Mouse (Mus musculus): ENCODE data around the gene Rgs14. TPM values are rescaled to one million over a fixed set of nuclear protein-coding genes. Genes with fewer than 3 reads are reported as not detected.

The Rgs14 gene
- polyA plus RNA-seq, 1 experiment from 2014 or later = 0.58 TPM

DNA sequence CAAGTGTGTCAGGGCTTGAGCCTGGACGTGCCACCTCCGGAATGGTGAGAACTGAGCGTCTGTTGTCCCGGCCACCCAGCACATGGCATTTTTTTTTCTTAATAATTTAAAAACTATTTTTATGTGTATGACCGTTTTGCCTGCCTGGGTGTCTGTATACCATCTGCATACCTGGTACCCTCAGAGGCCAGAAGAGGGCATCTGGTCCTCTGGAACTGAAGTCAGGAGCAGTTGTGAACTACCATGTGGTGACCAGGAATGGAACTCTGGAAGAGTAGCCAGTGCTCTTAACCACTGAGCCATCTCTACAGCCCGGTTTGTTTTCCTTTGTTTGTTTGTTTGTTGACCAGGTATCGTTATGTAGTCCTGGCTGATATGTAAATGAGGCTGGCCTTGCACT, 1.1 kb upstream of the Rgs14 start:
- H3K4me3 ChIP-seq = no peak overlapping the region
- WGBS = 83% methylated on average over 7 of the region's 7 CpGs
- peaks cover 9% of the 10 kb centered on the region for H3K27me3 ChIP-seq (ENCODE audit: poor library complexity, severe bottlenecking)
- H3K36me3 ChIP-seq (replicated peaks) = no peaks in the 10 kb centered on the region
- no peaks in the 10 kb centered on the region for H3K4me1 ChIP-seq
- no peak for DNase-seq (ENCODE audit: extremely low spot score, low spot score)
- no peak overlapping the region for H3K27ac ChIP-seq
- H3K9me3 ChIP-seq = no peaks in the 10 kb centered on the region

DNA sequence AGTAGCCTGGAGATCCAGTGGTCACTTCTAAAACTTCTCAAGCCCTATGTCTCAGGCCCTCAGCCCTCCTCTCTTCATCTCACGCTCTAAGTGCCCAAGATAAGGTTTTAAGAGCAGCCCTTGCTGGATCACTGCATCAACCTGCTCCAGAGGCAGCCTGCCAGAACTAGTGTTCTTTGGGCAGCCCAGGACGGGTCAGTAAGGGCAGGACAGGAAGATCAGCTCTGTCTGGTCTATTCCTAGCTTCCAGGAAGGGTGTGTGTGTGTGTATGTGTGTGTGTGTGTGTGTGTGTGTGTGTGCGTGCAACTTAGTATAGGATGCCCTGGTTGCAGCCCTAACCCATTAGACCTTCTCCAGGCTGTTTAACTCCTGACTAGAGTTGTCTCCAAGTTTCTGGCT, 702 bp downstream of the Rgs14 start:
- no peaks in the 10 kb centered on the region for H3K36me3 ChIP-seq (replicated peaks)
- no peak overlapping the region for H3K4me3 ChIP-seq
- no peak for DNase-seq (ENCODE audit: extremely low spot score, low spot score)
- 67% methylated on average over 3 of the region's 3 CpGs for WGBS
- H3K27me3 ChIP-seq (ENCODE audit: poor library complexity, severe bottlenecking) = peaks cover 25% of the 10 kb centered on the region
- no peaks in the 10 kb centered on the region for H3K4me1 ChIP-seq
- no peak overlapping the region for H3K27ac ChIP-seq
- no peaks in the 10 kb centered on the region for H3K9me3 ChIP-seq

DNA sequence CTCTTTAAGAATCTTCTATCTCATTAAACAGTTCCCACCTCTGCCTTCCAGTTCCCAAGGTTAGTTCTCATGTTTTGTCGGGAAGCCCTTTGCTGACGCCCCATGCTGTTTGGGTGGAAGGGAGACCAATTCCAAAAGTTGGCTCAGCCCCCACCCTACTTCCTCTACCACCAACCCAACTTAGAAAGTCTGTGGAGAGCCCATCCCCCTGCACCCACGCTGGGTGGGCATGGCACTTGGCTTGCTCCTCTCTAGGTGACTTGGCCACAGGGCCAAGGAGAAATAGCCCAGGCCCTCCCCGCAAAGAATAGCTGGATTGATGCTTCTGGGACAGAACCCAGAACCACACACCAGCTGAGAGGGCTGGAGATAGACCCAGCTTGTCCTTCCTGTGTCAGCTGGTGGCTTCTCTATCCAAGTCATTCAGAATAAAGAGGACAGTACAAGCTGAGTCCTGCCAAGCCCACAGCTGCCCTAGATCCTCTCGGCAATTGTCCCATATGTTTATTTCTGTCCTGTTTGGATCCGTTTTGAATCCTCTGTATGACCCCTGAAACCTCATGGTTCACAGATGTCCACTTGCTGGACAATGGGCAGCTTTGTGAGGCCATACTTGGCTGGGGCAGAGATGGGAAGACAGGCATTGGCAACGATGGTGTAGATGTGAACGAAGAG, 1.6 kb downstream of the Rgs14 start:
- Histone ChIP-seq H3K4me3 (no peak overlapping the region), H3K27ac (no peak overlapping the region), H3K27me3 (ENCODE audit: poor library complexity, severe bottlenecking) (peaks cover 34% of the 10 kb centered on the region), H3K9me3 (no peaks in the 10 kb centered on the region), H3K4me1 (no peaks in the 10 kb centered on the region), H3K36me3 (replicated peaks) (no peaks in the 10 kb centered on the region)
- DNase-seq (ENCODE audit: extremely low spot score, low spot score) = no peak
- WGBS = 72% methylated on average over 8 of the region's 8 CpGs

DNA sequence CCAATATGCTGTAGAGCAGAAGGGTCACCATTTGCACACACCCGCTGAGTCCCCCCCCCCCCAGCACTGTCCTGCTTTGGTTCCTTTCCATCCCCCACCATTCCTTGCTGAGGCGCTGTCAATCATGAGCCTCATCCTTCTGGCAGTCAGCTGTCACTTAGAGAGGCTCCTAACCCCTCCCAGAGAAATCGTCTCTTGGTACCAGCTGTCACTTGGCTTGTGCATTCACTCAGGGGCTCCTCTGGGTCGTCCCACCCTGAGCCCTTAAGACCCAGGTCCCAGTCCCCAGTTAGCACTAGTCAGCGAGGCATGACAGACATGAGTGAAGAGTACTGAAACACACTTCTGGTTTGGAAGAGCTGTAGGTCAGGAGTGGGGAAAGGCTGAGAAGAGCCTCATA, 2.2 kb downstream of the Rgs14 start:
- no peaks in the 10 kb centered on the region for H3K36me3 ChIP-seq (replicated peaks)
- peaks cover 38% of the 10 kb centered on the region for H3K27me3 ChIP-seq (ENCODE audit: poor library complexity, severe bottlenecking)

DNA sequence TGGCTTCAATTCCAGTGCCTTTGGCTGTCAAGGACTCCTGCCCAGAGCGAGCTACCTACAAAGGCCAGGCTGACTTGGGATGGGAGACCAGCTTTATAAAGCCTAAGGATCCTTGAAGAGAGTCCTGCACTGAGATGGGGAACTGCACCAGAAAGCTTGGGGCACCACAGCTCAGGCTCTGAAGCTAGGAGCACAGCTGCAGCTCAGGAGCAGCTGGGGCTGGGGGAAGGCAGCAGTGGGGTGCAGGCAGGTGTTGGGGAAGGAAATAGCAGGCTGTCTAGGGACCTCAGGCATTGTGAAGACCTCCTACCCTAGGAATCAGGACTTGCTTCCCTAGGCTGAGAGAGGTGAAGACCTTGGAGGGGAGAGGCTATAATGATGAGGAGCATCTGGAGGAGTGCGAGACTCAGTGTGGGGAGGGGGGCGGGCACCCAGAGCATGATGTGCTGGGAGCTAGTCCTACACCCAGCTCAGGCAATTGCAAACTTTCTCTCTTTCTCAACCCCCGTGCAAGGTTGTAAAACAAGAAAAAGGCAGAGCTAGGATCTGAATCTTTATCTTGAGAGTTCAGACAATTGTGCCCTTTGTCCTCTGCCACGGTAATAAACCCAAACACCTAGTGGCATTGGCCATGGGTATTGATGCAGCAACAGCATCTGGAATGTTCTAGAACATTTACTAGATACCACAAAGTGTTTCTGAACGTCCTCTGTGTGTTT, 4.8 kb downstream of the Rgs14 start:
- no peaks in the 10 kb centered on the region for H3K36me3 ChIP-seq (replicated peaks)
- H3K4me1 ChIP-seq = peaks cover 7% of the 10 kb centered on the region
- no peaks in the 10 kb centered on the region for H3K9me3 ChIP-seq
- H3K27me3 ChIP-seq (ENCODE audit: poor library complexity, severe bottlenecking) = peaks cover 62% of the 10 kb centered on the region
- WGBS = 80% methylated on average over 6 of the region's 6 CpGs
- no peak overlapping the region for H3K4me3 ChIP-seq
- H3K27ac ChIP-seq = no peak overlapping the region
- no peak for DNase-seq (ENCODE audit: extremely low spot score, low spot score)

More for the DNA sequence above, 2.2 kb downstream of the Rgs14 start:
- 67% methylated on average over 5 of the region's 5 CpGs for WGBS
- no peaks in the 10 kb centered on the region for H3K4me1 ChIP-seq
- no peak overlapping the region for H3K27ac ChIP-seq
- no peaks in the 10 kb centered on the region for H3K9me3 ChIP-seq
- no peak overlapping the region for H3K4me3 ChIP-seq
- DNase-seq (ENCODE audit: extremely low spot score, low spot score) = no peak

DNA sequence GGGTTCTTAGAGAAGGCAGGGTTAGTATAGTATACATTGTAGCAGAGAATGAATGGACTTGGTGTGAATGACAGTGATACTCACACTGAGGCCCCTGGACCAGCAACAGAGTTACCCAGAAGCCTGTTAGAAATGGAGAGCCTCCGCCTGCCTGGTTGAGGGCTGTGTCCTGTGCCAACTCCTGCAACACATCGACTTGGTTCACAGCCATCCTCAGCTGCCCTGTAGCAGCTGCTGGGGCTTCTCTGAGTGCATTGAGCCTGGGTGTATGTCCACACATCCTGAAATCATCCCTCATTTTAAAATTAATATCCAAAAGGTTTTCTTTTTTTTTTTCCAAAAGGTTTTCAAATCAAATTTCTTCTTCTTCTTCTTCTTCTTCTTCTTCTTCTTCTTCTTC, 6.3 kb downstream of the Rgs14 start:
- H3K4me3 ChIP-seq = no peak overlapping the region
- no peaks in the 10 kb centered on the region for H3K36me3 ChIP-seq (replicated peaks)
- no peak overlapping the region for H3K27ac ChIP-seq
- no peak for DNase-seq (ENCODE audit: extremely low spot score, low spot score)
- no peaks in the 10 kb centered on the region for H3K9me3 ChIP-seq
- peaks cover 11% of the 10 kb centered on the region for H3K4me1 ChIP-seq
- WGBS = 76% methylated on average over 2 of the region's 2 CpGs
- peaks cover 77% of the 10 kb centered on the region for H3K27me3 ChIP-seq (ENCODE audit: poor library complexity, severe bottlenecking)

DNA sequence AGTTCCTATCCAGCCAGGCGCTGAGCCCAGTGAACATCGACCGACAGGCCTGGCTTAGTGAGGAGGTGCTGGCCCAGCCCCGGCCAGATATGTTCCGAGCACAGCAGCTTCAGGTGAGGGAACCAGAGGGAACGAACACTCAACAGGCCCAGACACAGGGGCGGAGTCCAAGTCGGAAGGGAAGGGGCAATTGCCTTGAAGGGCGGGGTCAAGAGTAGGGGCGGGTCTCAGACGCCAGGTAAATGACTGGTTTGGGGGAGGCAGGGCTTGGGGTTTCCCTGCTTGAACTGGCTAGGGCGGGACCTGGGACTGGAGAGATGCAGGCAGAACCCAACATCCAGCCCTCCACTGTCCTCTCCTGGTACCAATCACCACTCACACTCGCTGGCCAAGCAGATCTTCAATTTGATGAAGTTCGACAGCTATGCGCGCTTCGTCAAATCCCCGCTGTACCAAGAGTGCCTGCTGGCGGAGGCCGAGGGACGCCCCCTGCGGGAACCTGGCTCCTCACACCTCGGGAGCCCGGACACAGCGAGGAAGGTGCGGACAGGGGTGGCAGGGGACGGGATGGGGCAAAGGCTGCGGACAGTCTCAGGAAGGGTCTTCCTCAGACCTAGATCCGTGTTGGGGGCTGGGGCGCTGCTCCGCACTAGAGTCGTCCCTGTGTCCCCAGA, 9.5 kb downstream of the Rgs14 start:
- Histone ChIP-seq H3K27me3 (ENCODE audit: poor library complexity, severe bottlenecking) (peaks cover 88% of the 10 kb centered on the region), H3K9me3 (no peaks in the 10 kb centered on the region), H3K4me1 (peaks cover 11% of the 10 kb centered on the region), H3K36me3 (replicated peaks) (no peaks in the 10 kb centered on the region), H3K27ac (no peak overlapping the region), H3K4me3 (peak overlapping the region; percentile 35)
- 5% methylated on average over 32 of the region's 32 CpGs for WGBS
- DNase-seq (ENCODE audit: extremely low spot score, low spot score) = no peak

DNA sequence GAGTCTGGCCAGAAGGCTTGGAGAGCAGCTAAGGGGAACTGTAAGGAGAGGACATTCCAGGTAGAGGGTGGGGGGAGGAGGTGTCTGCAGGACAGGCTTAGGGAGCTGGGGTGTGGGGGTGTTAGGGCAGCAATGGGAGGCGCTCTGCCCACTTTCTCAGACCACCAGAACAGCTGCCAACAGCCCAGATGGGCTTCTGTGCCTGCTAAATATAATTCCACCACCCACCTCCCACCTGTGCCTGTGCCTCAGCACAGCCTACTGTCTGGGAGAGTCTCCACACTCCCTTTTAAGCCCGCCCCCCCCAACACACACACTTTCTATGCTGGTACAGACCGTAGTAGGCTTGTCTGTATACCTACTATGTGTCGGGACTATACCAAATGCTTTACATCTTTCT, 12.3 kb downstream of the Rgs14 start:
- no peaks in the 10 kb centered on the region for H3K9me3 ChIP-seq
- no peak overlapping the region for H3K27ac ChIP-seq
- DNase-seq (ENCODE audit: extremely low spot score, low spot score) = no peak
- H3K4me1 ChIP-seq = peaks cover 11% of the 10 kb centered on the region
- no peaks in the 10 kb centered on the region for H3K36me3 ChIP-seq (replicated peaks)
- WGBS = 78% methylated on average over 4 of the region's 4 CpGs
- peaks cover 66% of the 10 kb centered on the region for H3K27me3 ChIP-seq (ENCODE audit: poor library complexity, severe bottlenecking)
- no peak overlapping the region for H3K4me3 ChIP-seq

DNA sequence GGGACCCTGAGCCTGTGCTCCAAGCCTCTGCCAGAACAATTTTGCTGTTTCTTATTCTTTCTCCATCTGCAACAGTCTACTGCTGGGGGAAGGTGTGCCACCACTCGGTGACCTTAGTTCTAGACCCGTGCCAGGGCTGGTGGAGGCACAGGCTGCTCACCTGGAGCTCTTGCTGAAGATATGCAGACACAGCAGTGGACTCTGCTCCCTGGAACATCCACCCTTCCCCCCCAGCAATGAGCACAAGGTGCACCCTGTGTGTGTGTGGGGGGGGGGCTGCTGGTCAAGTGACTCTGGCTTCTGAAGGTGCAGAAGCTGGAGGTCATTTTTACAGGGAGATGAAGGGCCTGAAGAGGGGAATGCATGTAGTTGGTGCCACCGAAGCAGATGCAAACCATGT, 21.1 kb downstream of the Rgs14 start:
- Histone ChIP-seq H3K36me3 (replicated peaks) (no peaks in the 10 kb centered on the region), H3K27ac (no peak overlapping the region), H3K9me3 (no peaks in the 10 kb centered on the region), H3K27me3 (ENCODE audit: poor library complexity, severe bottlenecking) (no peaks in the 10 kb centered on the region), H3K4me1 (no peaks in the 10 kb centered on the region), H3K4me3 (no peak overlapping the region)
- DNase-seq (ENCODE audit: extremely low spot score, low spot score) = no peak
- 91% methylated on average over 3 of the region's 3 CpGs for WGBS

DNA sequence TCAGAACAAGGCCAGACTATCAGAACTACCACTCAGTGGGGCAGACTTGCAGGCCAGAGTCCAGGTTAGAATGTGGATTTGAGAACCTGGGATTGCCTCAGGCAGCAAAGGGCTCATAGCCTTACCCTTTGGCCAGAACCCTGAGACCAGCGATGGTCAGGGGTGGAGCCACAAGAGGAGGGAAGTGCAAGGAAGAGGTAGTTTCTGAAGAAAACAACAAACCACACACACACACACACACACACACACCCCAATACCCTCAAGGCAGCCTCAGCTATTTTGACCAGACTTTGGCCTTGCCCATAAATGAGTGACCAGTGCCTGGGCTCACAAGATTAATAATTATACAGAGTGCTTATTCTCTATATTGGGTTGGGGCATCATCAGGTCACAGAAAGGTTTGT, 22.1 kb downstream of the Rgs14 start:
- DNase-seq (ENCODE audit: extremely low spot score, low spot score) = no peak
- Histone ChIP-seq H3K4me1 (no peaks in the 10 kb centered on the region; the same call in 1 of the 2 replicates), H3K9me3 (no peaks in the 10 kb centered on the region), H3K36me3 (replicated peaks) (no peaks in the 10 kb centered on the region), H3K4me3 (no peak overlapping the region), H3K27me3 (ENCODE audit: poor library complexity, severe bottlenecking) (no peaks in the 10 kb centered on the region), H3K27ac (no peak overlapping the region)
- 83% methylated on average over 1 of the region's 1 CpGs for WGBS

DNA sequence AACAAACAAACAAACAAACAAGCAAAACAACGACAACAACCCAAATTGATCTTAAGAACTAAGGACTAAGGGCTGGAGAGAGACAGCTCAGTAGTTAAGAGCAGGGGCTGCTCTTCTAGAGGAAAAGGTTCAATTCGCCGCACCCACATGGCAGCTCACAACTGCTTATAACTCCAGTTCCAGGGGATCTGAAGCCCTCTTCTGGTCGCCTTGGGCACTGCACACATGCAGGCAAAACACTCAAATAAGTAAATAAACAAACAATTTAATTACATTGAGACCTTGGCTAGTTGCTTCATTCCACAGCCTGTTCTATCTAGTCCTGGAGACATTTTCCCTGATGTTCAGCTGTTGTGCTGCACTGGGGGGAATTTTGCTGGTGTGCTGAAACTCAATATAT, 23.4 kb downstream of the Rgs14 start:
- no peaks in the 10 kb centered on the region; the same call in 1 of the 2 replicates for H3K4me1 ChIP-seq
- H3K4me3 ChIP-seq = no peak overlapping the region
- WGBS = 73% methylated on average over 4 of the region's 4 CpGs
- no peaks in the 10 kb centered on the region for H3K9me3 ChIP-seq
- H3K36me3 ChIP-seq (replicated peaks) = no peaks in the 10 kb centered on the region
- H3K27me3 ChIP-seq (ENCODE audit: poor library complexity, severe bottlenecking) = no peaks in the 10 kb centered on the region; the same call in 1 of the 2 replicates
- no peak overlapping the region for H3K27ac ChIP-seq
- DNase-seq (ENCODE audit: extremely low spot score, low spot score) = no peak

DNA sequence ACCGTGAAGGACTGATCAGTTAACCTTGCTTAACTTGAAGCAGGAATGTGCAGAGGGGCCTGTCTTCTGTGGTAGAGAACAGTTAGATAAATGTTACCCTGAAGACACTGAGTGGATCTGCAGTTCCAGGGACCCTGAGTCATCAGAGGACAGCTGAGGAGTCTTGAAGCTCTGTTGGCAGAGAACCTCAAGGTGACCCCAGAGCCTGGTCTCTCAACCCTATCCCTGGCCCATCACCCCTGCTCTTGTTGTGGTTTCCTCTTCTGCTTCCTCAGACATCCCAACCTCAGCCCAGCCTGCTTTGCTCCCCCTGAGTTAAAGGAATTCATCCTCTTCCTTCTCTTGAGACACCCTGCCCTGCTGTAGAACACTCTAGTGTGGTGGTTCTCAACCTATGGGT, 28.6 kb downstream of the Rgs14 start, which contains the start of gene Slc34a1:
TSS of gene Slc34a1 (plus strand) at position 100 of the 400 bp plus-strand sequence.
- H3K36me3 ChIP-seq (replicated peaks) = no peaks in the 10 kb centered on the region
- no peak within 1 kb of the TSS for H3K4me3 ChIP-seq
- peaks cover 2% of the 10 kb centered on the region for H3K4me1 ChIP-seq
- H3K27me3 ChIP-seq (ENCODE audit: poor library complexity, severe bottlenecking) = peaks cover 17% of the 10 kb centered on the region
- no peak within 1 kb of the TSS for H3K27ac ChIP-seq
- WGBS = 97% methylated on average over 1 of the region's 1 CpGs
- DNase-seq (ENCODE audit: extremely low spot score, low spot score) = no peak
- H3K9me3 ChIP-seq = no peaks in the 10 kb centered on the region

All from forebrain, embryonic 10.5 days (tissue).